ENCODE assay signal across 28 mouse cellular contexts in the genomic region with DNA sequence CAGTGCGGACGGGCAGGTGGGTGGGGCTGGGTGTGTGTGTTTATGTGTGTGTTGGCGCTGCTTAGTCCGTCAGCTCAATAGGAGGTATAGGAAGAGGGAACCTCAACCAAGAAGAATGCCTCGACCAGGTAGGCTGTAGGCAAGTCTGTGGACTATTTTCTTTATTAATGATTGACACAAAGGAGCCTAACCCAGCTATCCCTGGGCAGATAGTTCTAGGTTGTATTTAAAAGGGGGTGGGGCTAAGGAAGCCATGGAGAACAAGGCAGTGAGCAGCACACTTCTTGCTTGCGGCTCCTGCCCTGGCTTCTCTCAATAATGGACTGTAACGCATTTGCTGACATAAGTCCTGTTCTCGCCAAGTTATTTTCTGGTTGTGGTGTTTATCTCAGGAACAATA. TPM values are rescaled to one million over a fixed set of nuclear protein-coding genes. Genes with fewer than 3 reads are reported as not detected.
DNase-seq lines count a peak whose midpoint lies in the region; ATAC-seq and TF ChIP-seq lines count a peak whose summit lies in the region.
"Had no signal": no experiment of that assay in that cellular context is flagged by ENCODE, and none has a peak within 500 bp of the region (broad histone marks: within the 10 kb centered on the region; RNA-seq: fewer than 3 reads in every experiment).

No protein-coding gene starts in this region.

- no peaks in the 10 kb centered on the region for H3K9me3 ChIP-seq in intestine, embryonic 14.5 days (ENCODE audit: control insufficient read depth, low read length)
- 0 out of 2 replicates have a peak, but pooled peaks cover 3% of the 10 kb centered on the region for H3K9me3 ChIP-seq in intestine, embryonic 16.5 days (ENCODE audit: control insufficient read depth, low read length)
- H3K9me3 ChIP-seq in kidney, embryonic 16.5 days (ENCODE audit: low read length) = no peaks in the 10 kb centered on the region
- H3K9me3 ChIP-seq: lung, embryonic 15.5 days had no signal

- TF ChIP-seq CTCF in gastrocnemius, adult 2 months (IDR thresholded peaks at IDR 0.05) = no peak

- H3K4me1 ChIP-seq in intestine, embryonic 14.5 days (replicated peaks; ENCODE audit: control insufficient read depth, insufficient read depth, low read length) = peaks cover 4% of the 10 kb centered on the region; the same call in 1 of the 2 replicates
- peaks cover 4% of the 10 kb centered on the region; the same call in 1 of the 2 replicates for H3K4me1 ChIP-seq in intestine, embryonic 16.5 days (ENCODE audit: control insufficient read depth, insufficient read depth, low read length)
- H3K4me1 ChIP-seq in kidney, embryonic 16.5 days (ENCODE audit: insufficient read depth, low read length) = peaks cover 2% of the 10 kb centered on the region; the same call in 1 of the 2 replicates
- H3K4me1 ChIP-seq: hindbrain, embryonic 12.5 days; limb, embryonic 13.5 days; neural tube, embryonic 12.5 days had no signal

- H3K4me2 ChIP-seq in intestine, embryonic 14.5 days (ENCODE audit: low read length) = no peak overlapping the region
- no peak overlapping the region for H3K4me2 ChIP-seq in intestine, embryonic 16.5 days (ENCODE audit: low read depth, low read length)
- 0 out of 2 replicates have a peak overlapping the region, but pooled peaks have one; percentile 13 for H3K4me2 ChIP-seq in kidney, embryonic 16.5 days (replicated peaks; ENCODE audit: low read depth, low read length)
- H3K4me2 ChIP-seq: heart, embryonic 11.5 days; hindbrain, embryonic 12.5 days; limb, embryonic 13.5 days; liver, embryonic 11.5 days; lung, embryonic 15.5 days; midbrain, embryonic 11.5 days; neural tube, embryonic 12.5 days had no signal

- H3K27me3 ChIP-seq in intestine, embryonic 14.5 days (replicated peaks; ENCODE audit: control insufficient read depth, insufficient read depth, low read length) = no peaks in the 10 kb centered on the region
- H3K27me3 ChIP-seq in intestine, embryonic 16.5 days (replicated peaks; ENCODE audit: control insufficient read depth, insufficient read depth, low read length) = no peaks in the 10 kb centered on the region
- H3K27me3 ChIP-seq in kidney, embryonic 16.5 days (ENCODE audit: insufficient read depth, low read length) = no peaks in the 10 kb centered on the region
- H3K27me3 ChIP-seq: CH12.LX; hindbrain, embryonic 12.5 days; limb, embryonic 13.5 days; lung, embryonic 15.5 days; neural tube, embryonic 12.5 days had no signal

- no peak overlapping the region for H3K27ac ChIP-seq in intestine, embryonic 14.5 days (ENCODE audit: low read depth)
- no peak overlapping the region for H3K27ac ChIP-seq in intestine, embryonic 16.5 days (ENCODE audit: low read length)
- no peak overlapping the region; the same call in 1 of the 2 replicates for H3K27ac ChIP-seq in kidney, embryonic 16.5 days (ENCODE audit: low read length)
- no peak overlapping the region for H3K27ac ChIP-seq in gastrocnemius, adult 2 months
- H3K27ac ChIP-seq: hindbrain, embryonic 12.5 days; limb, embryonic 13.5 days; lung, embryonic 15.5 days; neural tube, embryonic 12.5 days had no signal

- peaks cover 39% of the 10 kb centered on the region for H3K36me3 ChIP-seq in intestine, embryonic 14.5 days (ENCODE audit: control insufficient read depth, insufficient read depth, low read length)
- H3K36me3 ChIP-seq in intestine, embryonic 16.5 days (ENCODE audit: control insufficient read depth, insufficient read depth, low read length) = no peaks in the 10 kb centered on the region
- H3K36me3 ChIP-seq in kidney, embryonic 16.5 days (ENCODE audit: insufficient read depth, low read length) = peaks cover 8% of the 10 kb centered on the region

- H3K9ac ChIP-seq in intestine, embryonic 14.5 days (ENCODE audit: low read length) = no peak overlapping the region
- no peak overlapping the region for H3K9ac ChIP-seq in intestine, embryonic 16.5 days (ENCODE audit: low read depth, low read length)
- no peak overlapping the region for H3K9ac ChIP-seq in kidney, embryonic 16.5 days (replicated peaks; ENCODE audit: low read length)
- H3K9ac ChIP-seq: hindbrain, embryonic 12.5 days; limb, embryonic 13.5 days; lung, embryonic 15.5 days; neural tube, embryonic 12.5 days had no signal

- intact Hi-C loops in gastrocnemius, adult 2 months (cut with DNase I) = no loop called here

- no peak overlapping the region for H3K4me3 ChIP-seq in intestine, embryonic 14.5 days (ENCODE audit: low read depth, low read length)
- no peak overlapping the region for H3K4me3 ChIP-seq in intestine, embryonic 16.5 days (ENCODE audit: low read length)
- H3K4me3 ChIP-seq in kidney, embryonic 16.5 days (ENCODE audit: low read length) = no peak overlapping the region
- H3K4me3 ChIP-seq in gastrocnemius, adult 2 months = no peak overlapping the region
- H3K4me3 ChIP-seq: hindbrain, embryonic 12.5 days; limb, embryonic 13.5 days; lung, embryonic 15.5 days; myocyte; neural tube, embryonic 12.5 days had no signal

- 76% methylated on average over 8 of the region's 8 CpGs for WGBS in intestine, embryonic 14.5 days
- 68% methylated on average over 8 of the region's 8 CpGs for WGBS in intestine, embryonic 16.5 days
- WGBS in kidney, embryonic 16.5 days = 72% methylated on average over 8 of the region's 8 CpGs

- peak; percentile 47; the same call in 1 of the 2 replicates for ATAC-seq in intestine, embryonic 14.5 days (replicated peaks; ENCODE audit: low FRiP score, low TSS enrichment, low read depth)
- peak; percentile 91 for ATAC-seq in intestine, embryonic 16.5 days
- peak; percentile 89 for ATAC-seq in kidney, embryonic 16.5 days (ENCODE audit: low FRiP score, low TSS enrichment)
- ATAC-seq: activated CD4-positive, CD25-positive, alpha-beta regulatory T cell, adult 4 months; forebrain, embryonic 14.5 days had no signal

- DNase-seq in intestine, embryonic 14.5 days (ENCODE audit: low spot score) = no peak
- peak; percentile 36 for DNase-seq in yolk sac, embryonic 10.5 days (ENCODE audit: low spot score)
- no peak for DNase-seq in urinary bladder, postnatal 4 days (ENCODE audit: low spot score in 2 of 2)
- no peak for DNase-seq in gastrocnemius, adult 2 months
- DNase-seq: adrenal gland, adult 2 months; adrenal gland, postnatal 36 days; cerebellum, adult 18-20 months; cerebellum, postnatal 25 days; gastrocnemius, postnatal 36 days; heart, adult 18-20 months; heart, postnatal 36 days; layer of hippocampus, adult 9-11 months; right cerebral cortex, postnatal 4 days; thymus, adult 2 months; thymus, postnatal 36 days had no signal

RNA-seq across cellular contexts. Expression of a gene that starts 32.1 kb away (rescaled TPM):
- polyA plus RNA-seq in intestine, embryonic 14.5 days (2014; fragmentation: Nextera tagmentation; extraction: Ambion mirVana) = 10.6 and 14.6 TPM in 2 replicates
- polyA plus RNA-seq in intestine, embryonic 16.5 days (2015; fragmentation: Nextera tagmentation; extraction: Ambion mirVana) = 7.0 and 7.2 TPM in 2 replicates
- polyA plus RNA-seq in kidney, embryonic 16.5 days (2015; fragmentation: Nextera tagmentation; extraction: Ambion mirVana) = 7.1 and 9.3 TPM in 2 replicates
- 10 to 100 TPM; 45.1 to 55.4 TPM for total RNA-seq in gastrocnemius, adult 2 months (2021)
